Mouse (Mus musculus) embryonic facial prominence, embryonic 13.5 days (tissue): ENCODE data around the gene Mau2. TPM values are rescaled to one million over a fixed set of nuclear protein-coding genes. Genes with fewer than 3 reads are reported as not detected.
"Not testable (repeated sequence)": the region's sequence is repeated elsewhere in the genome, so short reads cannot be mapped to it uniquely, and the experiment has no call there.

Experiments
- ATAC-seq: fragments of 200-750 bp; cut with Nextera tagmentation; 2 replicates; pipeline ENCODE4 v1.8.0; 2017; ENCODE audit warnings: low read depth; ENCODE audit not compliant: insufficient number of reproducible peaks, insufficient read depth, low FRiP score, low TSS enrichment
- H3K27ac ChIP-seq: fragments of 300-500 bp; sonication (generic); 2 replicates; pipeline ENCODE4 v1.5.1; 2015; ENCODE audit warnings: moderate library complexity, mild to moderate bottlenecking, inconsistent platforms
- H3K27me3 ChIP-seq: fragments of 300-500 bp; sonication (generic); 2 replicates; pipeline ENCODE4 v1.6.1; 2015; ENCODE audit warnings: mild to moderate bottlenecking, inconsistent platforms
- H3K36me3 ChIP-seq: fragments of 300-500 bp; sonication (generic); 2 replicates; pipeline ENCODE4 v1.6.1; 2015; ENCODE audit warnings: mild to moderate bottlenecking, inconsistent platforms
- H3K4me1 ChIP-seq: fragments of 300-500 bp; sonication (generic); 2 replicates; pipeline ENCODE4 v1.6.1; 2015; ENCODE audit warnings: inconsistent platforms
- H3K4me2 ChIP-seq: fragments of 300-500 bp; sonication (generic); 2 replicates; pipeline ENCODE4 v1.6.1; 2015; ENCODE audit warnings: moderate library complexity, mild to moderate bottlenecking, inconsistent platforms
- H3K4me3 ChIP-seq: fragments of 300-500 bp; sonication (generic); 2 replicates; pipeline ENCODE4 v1.5.1; 2015; ENCODE audit warnings: mild to moderate bottlenecking, inconsistent platforms
- H3K9ac ChIP-seq: fragments of 300-500 bp; sonication (generic); 2 replicates; pipeline ENCODE4 v1.6.1; 2015; ENCODE audit warnings: mild to moderate bottlenecking, inconsistent platforms
- H3K9me3 ChIP-seq: fragments of 300-500 bp; sonication (generic); 2 replicates; pipeline ENCODE4 v1.6.1; 2016; ENCODE audit warnings: inconsistent platforms
- WGBS: fragments of 180-500 bp; shearing (Covaris S2); methylation state at CpG from one replicate; pipeline ENCODE4 v1.1.7; 2015; ENCODE audit warnings: mixed read lengths; 5-methylcytosine and 5-hydroxymethylcytosine counted together
- polyA plus RNA-seq: library from polyadenylated mRNA; unstranded; fragments of >200 nt; fragmentation: Nextera tagmentation; extraction: Ambion mirVana; gene quantifications from 2 replicates; pipeline ENCODE4 v1.2.1, GENCODE M21; 2015

Mau2 gene
- polyA plus RNA-seq, 1 experiment from 2014 or later, result 60.3 TPM

GRCm38 (mm10) chr8:70012763-70013162 lies 29.8 kb downstream of the Mau2 start:
- Histone ChIP-seq H3K4me3 (no peak overlapping the region), H3K9ac (no peak overlapping the region), H3K27me3 (no peaks in the 10 kb centered on the region), H3K9me3 (no peaks in the 10 kb centered on the region), H3K27ac (no peak overlapping the region), H3K4me2 (no peak overlapping the region), H3K36me3 (peaks cover 25% of the 10 kb centered on the region), H3K4me1 (no peaks in the 10 kb centered on the region)
- no peak for ATAC-seq
- 85% methylated on average over 1 of the region's 1 CpGs for WGBS

- no peak for ATAC-seq
- Histone ChIP-seq H3K4me2 (no peak overlapping the region), H3K9ac (no peak overlapping the region), H3K27me3 (no peaks in the 10 kb centered on the region), H3K4me3 (no peak overlapping the region), H3K9me3 (no peaks in the 10 kb centered on the region), H3K4me1 (no peaks in the 10 kb centered on the region), H3K36me3 (peaks cover 20% of the 10 kb centered on the region), H3K27ac (no peak overlapping the region)
- WGBS, result 78% methylated on average over 3 of the region's 3 CpGs
Measured at GRCm38 (mm10) chr8:70012350-70012749, 30.2 kb downstream of the Mau2 start.

GRCm38 (mm10) chr8:70010796-70011195 lies 31.7 kb downstream of the Mau2 start:
- H3K27me3 ChIP-seq, H3K4me3 ChIP-seq, ATAC-seq, H3K4me1 ChIP-seq, H3K9ac ChIP-seq, H3K27ac ChIP-seq, H3K36me3 ChIP-seq, H3K4me2 ChIP-seq, H3K9me3 ChIP-seq: not testable (repeated sequence)
- WGBS, result 88% methylated on average over 14 of the region's 14 CpGs

- Histone ChIP-seq H3K4me3 (no peak overlapping the region), H3K27ac (no peak overlapping the region), H3K27me3 (no peaks in the 10 kb centered on the region), H3K9me3 (no peaks in the 10 kb centered on the region), H3K36me3 (no peaks in the 10 kb centered on the region), H3K4me2 (no peak overlapping the region), H3K4me1 (0 out of 2 replicates have a peak, but pooled peaks cover 5% of the 10 kb centered on the region), H3K9ac (no peak overlapping the region)
- no peak for ATAC-seq
- WGBS, result 48% methylated on average over 2 of the region's 2 CpGs
Measured at GRCm38 (mm10) chr8:70005178-70005577, 37.4 kb downstream of the Mau2 start.

GRCm38 (mm10) chr8:70004345-70004744 lies 38.2 kb downstream of the Mau2 start:
- H3K27ac ChIP-seq, result no peak overlapping the region
- H3K9ac ChIP-seq, result no peak overlapping the region
- H3K4me2 ChIP-seq, result no peak overlapping the region
- no peaks in the 10 kb centered on the region for H3K27me3 ChIP-seq
- no peak overlapping the region for H3K4me3 ChIP-seq
- H3K36me3 ChIP-seq, result no peaks in the 10 kb centered on the region
- H3K4me1 ChIP-seq, result 0 out of 2 replicates have a peak, but pooled peaks cover 5% of the 10 kb centered on the region
- H3K9me3 ChIP-seq, result no peaks in the 10 kb centered on the region
- ATAC-seq, result no peak

- no peak for ATAC-seq
- Histone ChIP-seq H3K27ac (no peak overlapping the region), H3K4me2 (no peak overlapping the region), H3K27me3 (no peaks in the 10 kb centered on the region), H3K36me3 (no peaks in the 10 kb centered on the region), H3K4me1 (0 out of 2 replicates have a peak, but pooled peaks cover 5% of the 10 kb centered on the region), H3K9me3 (no peaks in the 10 kb centered on the region), H3K9ac (no peak overlapping the region), H3K4me3 (no peak overlapping the region)
- 57% methylated on average over 4 of the region's 4 CpGs for WGBS
Measured at GRCm38 (mm10) chr8:70003204-70003657, 39.3 kb downstream of the Mau2 start.

GRCm38 (mm10) chr8:70001892-70002191 lies 40.7 kb downstream of the Mau2 start:
- not testable (repeated sequence) for H3K27me3 ChIP-seq, H3K4me1 ChIP-seq, ATAC-seq, H3K27ac ChIP-seq, H3K9me3 ChIP-seq, H3K36me3 ChIP-seq
- Histone ChIP-seq H3K9ac (peak overlapping the region; percentile 56), H3K4me3 (0 out of 2 replicates have a peak overlapping the region, but pooled peaks have one; percentile 23), H3K4me2 (peak overlapping the region; percentile 48)
- WGBS, result 39% methylated on average over 7 of the region's 7 CpGs

- 0 out of 2 replicates have a peak, but pooled peaks have one; percentile 7 for ATAC-seq
- peak overlapping the region; percentile 48 for H3K4me2 ChIP-seq
- H3K27me3 ChIP-seq, result no peaks in the 10 kb centered on the region
- 2% methylated on average over 16 of the region's 16 CpGs for WGBS
- H3K9me3 ChIP-seq, result no peaks in the 10 kb centered on the region
- H3K4me3 ChIP-seq, result peak overlapping the region; percentile 23
- peaks cover 9% of the 10 kb centered on the region; the same call in 1 of the 2 replicates for H3K4me1 ChIP-seq
- peak overlapping the region; percentile 77 for H3K27ac ChIP-seq
- H3K36me3 ChIP-seq, result no peaks in the 10 kb centered on the region
- peak overlapping the region; percentile 56 for H3K9ac ChIP-seq
Measured at GRCm38 (mm10) chr8:70001176-70001891, 41.2 kb downstream of the Mau2 start.

- H3K4me3 ChIP-seq, result no peak overlapping the region
- H3K4me1 ChIP-seq, result peaks cover 11% of the 10 kb centered on the region
- H3K36me3 ChIP-seq, result no peaks in the 10 kb centered on the region
- 79% methylated on average over 2 of the region's 2 CpGs for WGBS
- no peak overlapping the region for H3K4me2 ChIP-seq
- H3K9me3 ChIP-seq, result no peaks in the 10 kb centered on the region
- no peak for ATAC-seq
- no peaks in the 10 kb centered on the region for H3K27me3 ChIP-seq
- no peak overlapping the region for H3K27ac ChIP-seq
- no peak overlapping the region for H3K9ac ChIP-seq
Measured at GRCm38 (mm10) chr8:70000226-70000625, 42.3 kb downstream of the Mau2 start.

GRCm38 (mm10) chr8:69999236-69999635 lies 43.3 kb downstream of the Mau2 start:
- 89% methylated on average over 4 of the region's 4 CpGs for WGBS
- Histone ChIP-seq H3K36me3 (no peaks in the 10 kb centered on the region), H3K4me3 (no peak overlapping the region), H3K4me2 (no peak overlapping the region), H3K27ac (no peak overlapping the region), H3K9ac (no peak overlapping the region), H3K27me3 (no peaks in the 10 kb centered on the region), H3K9me3 (no peaks in the 10 kb centered on the region), H3K4me1 (peaks cover 15% of the 10 kb centered on the region)
- ATAC-seq, result no peak

- Histone ChIP-seq H3K4me1 (peaks cover 15% of the 10 kb centered on the region), H3K36me3 (no peaks in the 10 kb centered on the region), H3K4me2 (no peak overlapping the region), H3K9ac (no peak overlapping the region), H3K4me3 (no peak overlapping the region), H3K27me3 (no peaks in the 10 kb centered on the region), H3K9me3 (no peaks in the 10 kb centered on the region), H3K27ac (no peak overlapping the region)
- no peak for ATAC-seq
- WGBS, result 90% methylated on average over 3 of the region's 3 CpGs
Measured at GRCm38 (mm10) chr8:69998706-69999105, 43.8 kb downstream of the Mau2 start.

- Histone ChIP-seq H3K9ac (peak overlapping the region; percentile 86), H3K27ac (peak overlapping the region; percentile 90), H3K4me1 (peaks cover 15% of the 10 kb centered on the region), H3K4me3 (peak overlapping the region; percentile 97), H3K27me3 (no peaks in the 10 kb centered on the region), H3K4me2 (peak overlapping the region; percentile 84), H3K36me3 (0 out of 2 replicates have a peak, but pooled peaks cover 5% of the 10 kb centered on the region), H3K9me3 (no peaks in the 10 kb centered on the region)
- ATAC-seq, result no peak
- WGBS, result 2% methylated on average over 35 of the region's 35 CpGs
Measured at GRCm38 (mm10) chr8:69996589-69997285, 45.8 kb downstream of the Mau2 start.
